Mouse (Mus musculus): ENCODE data around the gene Sox5. TPM values are rescaled to one million over a fixed set of nuclear protein-coding genes. Genes with fewer than 3 reads are reported as not detected.

Gene Sox5
- polyA plus RNA-seq, 1 experiment, result 0.81 TPM

- Histone ChIP-seq H3K27ac (ENCODE audit: control insufficient read depth, insufficient read depth, low read length) (no peak overlapping the region), H3K4me3 (ENCODE audit: control insufficient read depth, insufficient read depth, low read length) (no peak overlapping the region), H3K36me3 (ENCODE audit: control insufficient read depth, insufficient read depth, low read length) (no peaks in the 10 kb centered on the region), H3K4me1 (replicated peaks; ENCODE audit: control insufficient read depth, insufficient read depth, low read length) (no peaks in the 10 kb centered on the region), H3K27me3 (ENCODE audit: control insufficient read depth, insufficient read depth, low read length) (no peaks in the 10 kb centered on the region)
- no peak for TF ChIP-seq CTCF (IDR thresholded peaks at IDR 0.05; ENCODE audit: borderline replicate concordance, control insufficient read depth, extremely low read depth, insufficient read depth, low read length, poor library complexity)
- no peak for DNase-seq
- 92% methylated on average over 16 of the region's 16 CpGs for WGBS
Measured at GRCm38 (mm10) chr6:144477287-144478064, 304.3 kb downstream of the Sox5 start.

DNA sequence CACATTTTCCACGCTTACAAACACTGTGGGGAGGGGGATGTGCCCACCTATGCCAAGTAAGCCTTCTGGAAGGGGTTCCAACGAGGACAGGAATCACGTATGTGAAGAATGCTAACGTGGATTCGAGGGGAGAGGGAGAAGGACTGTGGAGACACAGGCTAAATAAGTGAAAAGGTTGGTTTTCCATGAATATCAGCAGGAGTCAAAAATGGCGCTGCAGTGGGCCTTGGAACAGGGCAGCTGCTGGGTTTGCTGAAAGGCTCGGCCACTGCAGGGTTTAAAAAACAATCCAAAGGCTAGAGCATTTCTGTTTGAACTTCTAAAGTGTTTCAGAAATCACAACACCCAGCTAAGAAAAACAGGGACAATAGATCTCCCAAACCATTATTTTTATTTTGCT is 308.3 kb downstream of the Sox5 start:
- WGBS, result 97% methylated on average over 7 of the region's 7 CpGs
- DNase-seq, result no peak

DNA sequence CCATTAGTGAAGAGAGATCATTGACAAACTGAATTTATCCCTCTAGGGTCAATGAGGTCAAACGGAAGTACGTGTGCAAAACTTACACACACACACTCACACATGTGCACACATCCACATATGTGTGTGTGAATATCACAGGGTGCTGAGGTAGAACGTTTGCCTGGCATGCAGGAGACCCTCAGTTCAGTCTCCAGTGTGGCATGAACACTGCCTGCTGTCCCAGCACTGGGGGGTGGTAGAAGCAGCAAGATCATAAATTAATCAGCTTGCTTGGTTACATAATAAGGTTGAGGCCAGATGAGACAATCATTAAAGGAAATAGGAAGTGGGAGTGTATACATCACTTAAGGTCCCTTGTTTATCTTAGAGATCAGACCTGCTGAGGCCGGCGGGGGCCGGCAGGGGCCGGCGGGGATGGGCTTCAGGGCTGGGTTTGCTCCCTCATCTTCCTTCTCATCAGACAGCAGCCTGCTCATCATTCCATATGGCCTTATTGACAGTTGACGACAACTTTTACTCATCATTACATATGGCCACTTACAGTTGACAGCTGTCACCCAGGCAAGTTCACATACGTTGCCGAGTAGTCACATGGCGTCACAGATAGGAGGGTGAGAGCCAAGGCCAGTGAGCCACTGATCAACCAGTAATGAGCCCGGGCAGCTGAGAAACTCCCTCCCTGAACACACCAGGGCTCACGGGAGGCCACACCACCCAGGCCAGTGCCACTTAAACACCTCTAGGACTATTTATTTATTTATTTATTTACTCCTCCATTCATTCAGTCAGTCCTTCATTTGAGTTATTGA is 309.5 kb downstream of the Sox5 start:
- H3K4me3 ChIP-seq (ENCODE audit: control insufficient read depth, insufficient read depth, low read length), result no peak overlapping the region
- whole genome bisulfite sequencing, result 87% methylated on average over 14 of the region's 14 CpGs
- no peaks in the 10 kb centered on the region for H3K36me3 ChIP-seq (ENCODE audit: control insufficient read depth, insufficient read depth, low read length)
- H3K4me1 ChIP-seq (replicated peaks; ENCODE audit: control insufficient read depth, insufficient read depth, low read length), result no peaks in the 10 kb centered on the region
- H3K27ac ChIP-seq (ENCODE audit: control insufficient read depth, insufficient read depth, low read length), result no peak overlapping the region
- TF ChIP-seq POLR2A (IDR thresholded peaks at IDR 0.05; ENCODE audit: control insufficient read depth, extremely low read depth, insufficient read depth, low read length, poor library complexity), result no peak
- no peak for TF ChIP-seq CTCF (IDR thresholded peaks at IDR 0.05; ENCODE audit: borderline replicate concordance, control insufficient read depth, extremely low read depth, insufficient read depth, low read length, poor library complexity)
- no peak for DNase-seq
- no peaks in the 10 kb centered on the region for H3K27me3 ChIP-seq (ENCODE audit: control insufficient read depth, insufficient read depth, low read length)

More for the DNA sequence above, 308.3 kb downstream of the Sox5 start:
- no peaks in the 10 kb centered on the region for H3K27me3 ChIP-seq (ENCODE audit: control insufficient read depth, insufficient read depth, low read length)
- no peak overlapping the region for H3K4me3 ChIP-seq (ENCODE audit: control insufficient read depth, insufficient read depth, low read length)
- no peak overlapping the region for H3K27ac ChIP-seq (ENCODE audit: control insufficient read depth, insufficient read depth, low read length)
- H3K36me3 ChIP-seq (ENCODE audit: control insufficient read depth, insufficient read depth, low read length), result no peaks in the 10 kb centered on the region
- no peak for TF ChIP-seq POLR2A (IDR thresholded peaks at IDR 0.05; ENCODE audit: control insufficient read depth, extremely low read depth, insufficient read depth, low read length, poor library complexity)
- no peak for TF ChIP-seq CTCF (IDR thresholded peaks at IDR 0.05; ENCODE audit: borderline replicate concordance, control insufficient read depth, extremely low read depth, insufficient read depth, low read length, poor library complexity)
- H3K4me1 ChIP-seq (replicated peaks; ENCODE audit: control insufficient read depth, insufficient read depth, low read length), result no peaks in the 10 kb centered on the region

- H3K4me3 ChIP-seq (ENCODE audit: control insufficient read depth, insufficient read depth, low read length), result no peak overlapping the region
- H3K27ac ChIP-seq (ENCODE audit: control insufficient read depth, insufficient read depth, low read length), result no peak overlapping the region
- TF ChIP-seq POLR2A (IDR thresholded peaks at IDR 0.05; ENCODE audit: control insufficient read depth, extremely low read depth, insufficient read depth, low read length, poor library complexity) (no peak), CTCF (IDR thresholded peaks at IDR 0.05; ENCODE audit: borderline replicate concordance, control insufficient read depth, extremely low read depth, insufficient read depth, low read length, poor library complexity) (no peak)
- WGBS, result 92% methylated on average over 15 of the region's 15 CpGs
- no peaks in the 10 kb centered on the region for H3K36me3 ChIP-seq (ENCODE audit: control insufficient read depth, insufficient read depth, low read length)
- no peak for DNase-seq
- H3K27me3 ChIP-seq (ENCODE audit: control insufficient read depth, insufficient read depth, low read length), result no peaks in the 10 kb centered on the region
- H3K4me1 ChIP-seq (replicated peaks; ENCODE audit: control insufficient read depth, insufficient read depth, low read length), result no peaks in the 10 kb centered on the region
Measured at GRCm38 (mm10) chr6:144466711-144467110, 315.1 kb downstream of the Sox5 start.

GRCm38 (mm10) chr6:144463691-144464090 is 318.1 kb downstream of the Sox5 start:
- Histone ChIP-seq H3K36me3 (ENCODE audit: control insufficient read depth, insufficient read depth, low read length) (no peaks in the 10 kb centered on the region), H3K4me3 (ENCODE audit: control insufficient read depth, insufficient read depth, low read length) (no peak overlapping the region), H3K4me1 (replicated peaks; ENCODE audit: control insufficient read depth, insufficient read depth, low read length) (no peaks in the 10 kb centered on the region), H3K27ac (ENCODE audit: control insufficient read depth, insufficient read depth, low read length) (no peak overlapping the region), H3K27me3 (ENCODE audit: control insufficient read depth, insufficient read depth, low read length) (no peaks in the 10 kb centered on the region)
- TF ChIP-seq CTCF (IDR thresholded peaks at IDR 0.05; ENCODE audit: borderline replicate concordance, control insufficient read depth, extremely low read depth, insufficient read depth, low read length, poor library complexity), result no peak
- no peak for TF ChIP-seq POLR2A (IDR thresholded peaks at IDR 0.05; ENCODE audit: control insufficient read depth, extremely low read depth, insufficient read depth, low read length, poor library complexity)
- WGBS, result 80% methylated on average over 6 of the region's 6 CpGs
- no peak for DNase-seq

DNA sequence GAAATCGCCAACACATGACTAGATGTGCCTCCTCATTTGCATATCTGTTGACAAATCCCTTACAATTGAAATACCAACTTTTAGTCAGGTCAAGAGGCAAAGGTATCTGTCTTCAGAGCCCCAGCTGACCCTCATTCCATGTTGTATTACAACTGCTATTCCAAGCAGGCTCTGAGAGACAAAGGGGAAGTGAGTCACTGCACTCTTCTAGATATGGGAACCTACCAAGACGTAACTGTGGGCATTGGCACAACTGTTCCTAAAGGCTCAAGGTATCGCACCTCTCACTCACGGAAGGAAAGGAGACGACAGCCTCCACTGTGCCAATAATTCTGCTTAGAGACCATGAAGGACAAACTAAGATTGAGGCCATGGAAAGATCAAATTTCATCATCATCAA is 318.5 kb downstream of the Sox5 start:
- H3K27me3 ChIP-seq (ENCODE audit: control insufficient read depth, insufficient read depth, low read length), result no peaks in the 10 kb centered on the region
- no peak for DNase-seq
- no peaks in the 10 kb centered on the region for H3K36me3 ChIP-seq (ENCODE audit: control insufficient read depth, insufficient read depth, low read length)
- TF ChIP-seq CTCF (IDR thresholded peaks at IDR 0.05; ENCODE audit: borderline replicate concordance, control insufficient read depth, extremely low read depth, insufficient read depth, low read length, poor library complexity), result no peak
- TF ChIP-seq POLR2A (IDR thresholded peaks at IDR 0.05; ENCODE audit: control insufficient read depth, extremely low read depth, insufficient read depth, low read length, poor library complexity), result no peak
- no peak overlapping the region for H3K4me3 ChIP-seq (ENCODE audit: control insufficient read depth, insufficient read depth, low read length)
- no peak overlapping the region for H3K27ac ChIP-seq (ENCODE audit: control insufficient read depth, insufficient read depth, low read length)
- H3K4me1 ChIP-seq (replicated peaks; ENCODE audit: control insufficient read depth, insufficient read depth, low read length), result no peaks in the 10 kb centered on the region
- WGBS, result 88% methylated on average over 5 of the region's 5 CpGs
